Mouse (Mus musculus): ENCODE data around the gene Zswim5.

- TF ChIP-seq GATA1 (IDR thresholded peaks at IDR 0.05; ENCODE audit: low read length) = no peak
- no peak for TF ChIP-seq TAL1 (IDR thresholded peaks at IDR 0.05; ENCODE audit: low read length)
Measured at GRCm38 (mm10) chr4:117031105-117031504, 153.9 kb downstream of the Zswim5 start.
